Mouse (Mus musculus) embryonic facial prominence, embryonic 10.5 days (tissue): ENCODE measurements around the gene Tnnc1. TPM values are rescaled to one million over a fixed set of nuclear protein-coding genes. Genes with fewer than 3 reads are reported as not detected.
A peak's percentile ranks its signal among the peaks of the same experiment; 100 is the strongest.

ENCODE experiments used
- DNase-seq: peaks from one replicate; pipeline ENCODE4 v3.0.0-alpha.2; 2017; ENCODE audit warnings: low spot score
- H3K27ac ChIP-seq: fragments of 300-500 bp; sonication (generic); replicated peaks from 2 replicates; pipeline ENCODE4 v1.5.1; 2016; ENCODE audit warnings: mild to moderate bottlenecking
- H3K27me3 ChIP-seq: fragments of 300-500 bp; sonication (generic); replicated peaks from 2 replicates; pipeline ENCODE4 v1.6.1; 2016; ENCODE audit warnings: low read depth, mild to moderate bottlenecking; ENCODE audit not compliant: poor library complexity, severe bottlenecking
- H3K36me3 ChIP-seq: fragments of 300-500 bp; sonication (generic); replicated peaks from 2 replicates; pipeline ENCODE4 v1.6.1; 2016; ENCODE audit warnings: mild to moderate bottlenecking, moderate library complexity
- H3K4me1 ChIP-seq: fragments of 300-500 bp; sonication (generic); 2 replicates; pipeline ENCODE4 v1.6.1; 2016
- H3K4me3 ChIP-seq: fragments of 300-500 bp; sonication (generic); 2 replicates; pipeline ENCODE4 v1.5.1; 2016; ENCODE audit warnings: mild to moderate bottlenecking, moderate library complexity
- H3K9me3 ChIP-seq: fragments of 300-500 bp; sonication (generic); 2 replicates; pipeline ENCODE4 v1.6.1; 2016; ENCODE audit warnings: mild to moderate bottlenecking
- WGBS: fragments of 180-500 bp; shearing (Covaris S2); methylation state at CpG from one replicate; pipeline ENCODE4 v1.1.7; 2016; 5-methylcytosine and 5-hydroxymethylcytosine counted together
- polyA plus RNA-seq: library from polyadenylated mRNA; unstranded; fragments of >200 nt; fragmentation: Nextera tagmentation; extraction: Ambion mirVana; gene quantifications from 2 replicates; pipeline ENCODE4 v1.2.1, GENCODE M21; 2016

Gene Tnnc1
- polyA plus RNA-seq, 1 experiment from 2014 or later, result 3.0 TPM

DNA sequence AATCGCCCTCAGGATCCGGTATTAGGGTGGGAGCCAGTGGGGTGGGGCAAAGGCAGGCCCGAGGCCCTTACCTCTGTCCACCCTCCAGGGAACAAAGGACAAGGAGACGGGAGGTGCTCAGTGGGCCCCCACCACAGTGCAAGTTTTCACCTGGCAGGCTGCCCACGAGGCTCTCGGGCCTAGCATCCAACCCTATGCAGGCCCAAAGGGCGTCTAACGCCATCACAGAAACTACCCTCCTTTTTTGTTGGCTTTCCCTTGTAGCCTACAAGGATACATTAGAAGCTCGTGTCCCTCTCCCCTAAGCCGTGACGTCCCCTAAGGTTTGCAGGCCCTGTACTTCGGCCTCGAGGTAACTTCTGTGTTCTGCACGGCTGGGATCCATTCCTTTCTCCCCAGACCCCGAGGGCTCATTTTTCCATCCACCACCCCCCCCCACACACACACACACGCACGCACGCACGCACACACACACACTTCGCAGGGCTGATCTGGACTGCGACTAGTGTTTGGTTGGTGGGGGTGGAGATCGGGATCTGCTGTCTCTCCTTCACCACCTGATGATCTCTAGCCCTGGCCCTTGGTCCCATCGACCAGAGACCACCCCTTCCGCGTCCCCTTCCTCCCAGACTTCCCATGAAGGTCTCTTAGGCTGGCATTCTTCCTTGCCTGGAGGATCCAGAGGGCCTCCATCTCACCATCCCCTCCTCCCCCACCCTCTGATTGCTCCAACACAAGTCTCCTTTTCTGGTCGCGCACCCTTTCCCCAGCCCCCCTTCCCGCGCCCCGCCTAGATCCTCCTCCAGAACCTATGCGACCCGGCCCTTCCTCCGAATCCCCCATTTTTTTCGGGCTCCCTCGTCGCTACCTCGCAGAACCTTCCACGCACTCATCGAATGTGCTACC lies 2.3 kb upstream of the Tnnc1 start:
- Histone ChIP-seq H3K27ac (peak overlapping the region; percentile 97), H3K4me3 (peak overlapping the region; percentile 90), H3K4me1 (peaks cover 28% of the 10 kb centered on the region), H3K36me3 (peaks cover 48% of the 10 kb centered on the region), H3K27me3 (0 out of 2 replicates have a peak, but pooled peaks cover 4% of the 10 kb centered on the region), H3K9me3 (no peaks in the 10 kb centered on the region)
- 3% methylated on average over 39 of the region's 39 CpGs for WGBS
- DNase-seq, result peak; percentile 74

- Histone ChIP-seq H3K9me3 (no peaks in the 10 kb centered on the region), H3K4me1 (peaks cover 28% of the 10 kb centered on the region), H3K27me3 (0 out of 2 replicates have a peak, but pooled peaks cover 4% of the 10 kb centered on the region), H3K36me3 (peaks cover 41% of the 10 kb centered on the region), H3K27ac (peak overlapping the region; percentile 97), H3K4me3 (peak overlapping the region; percentile 90)
- peak; percentile 98 for DNase-seq
- under 1% methylated on average over 48 of the region's 48 CpGs for WGBS
Observed at GRCm38 (mm10) chr14:31206472-31206981, 1.6 kb upstream of the Tnnc1 start.

- peak overlapping the region; percentile 97 for H3K27ac ChIP-seq
- peaks cover 34% of the 10 kb centered on the region for H3K36me3 ChIP-seq
- 0 out of 2 replicates have a peak, but pooled peaks cover 4% of the 10 kb centered on the region for H3K27me3 ChIP-seq
- peak overlapping the region; percentile 90 for H3K4me3 ChIP-seq
- no peak for DNase-seq
- 83% methylated on average over 13 of the region's 13 CpGs for WGBS
- no peaks in the 10 kb centered on the region for H3K9me3 ChIP-seq
- peaks cover 32% of the 10 kb centered on the region for H3K4me1 ChIP-seq
Observed at GRCm38 (mm10) chr14:31207070-31207830, 862 bp upstream of the Tnnc1 start.

- H3K36me3 ChIP-seq, result peaks cover 15% of the 10 kb centered on the region
- no peak overlapping the region for H3K4me3 ChIP-seq
- 0 out of 2 replicates have a peak, but pooled peaks cover 7% of the 10 kb centered on the region for H3K27me3 ChIP-seq
- no peak overlapping the region for H3K27ac ChIP-seq
- peaks cover 37% of the 10 kb centered on the region for H3K4me1 ChIP-seq
- H3K9me3 ChIP-seq, result no peaks in the 10 kb centered on the region
- no peak for DNase-seq
- WGBS, result 78% methylated on average over 4 of the region's 4 CpGs
Observed at GRCm38 (mm10) chr14:31209133-31209557, 1.0 kb downstream of the Tnnc1 start.

- Histone ChIP-seq H3K27ac (no peak overlapping the region), H3K36me3 (no peaks in the 10 kb centered on the region)
- 87% methylated on average over 6 of the region's 6 CpGs for WGBS
Observed at GRCm38 (mm10) chr14:31211854-31212253, 3.7 kb downstream of the Tnnc1 start.

GRCm38 (mm10) chr14:31212499-31212898 lies 4.4 kb downstream of the Tnnc1 start:
- Histone ChIP-seq H3K27me3 (peaks cover 18% of the 10 kb centered on the region; the same call in 1 of the 2 replicates), H3K9me3 (no peaks in the 10 kb centered on the region), H3K4me3 (no peak overlapping the region), H3K36me3 (no peaks in the 10 kb centered on the region), H3K4me1 (peaks cover 28% of the 10 kb centered on the region), H3K27ac (no peak overlapping the region)
- DNase-seq, result no peak
- 86% methylated on average over 3 of the region's 3 CpGs for WGBS

More at GRCm38 (mm10) chr14:31211854-31212253, 3.7 kb downstream of the Tnnc1 start:
- H3K4me3 ChIP-seq, result no peak overlapping the region
- H3K4me1 ChIP-seq, result peaks cover 28% of the 10 kb centered on the region
- H3K27me3 ChIP-seq, result peaks cover 13% of the 10 kb centered on the region; the same call in 1 of the 2 replicates
- H3K9me3 ChIP-seq, result no peaks in the 10 kb centered on the region
- DNase-seq, result no peak

DNA sequence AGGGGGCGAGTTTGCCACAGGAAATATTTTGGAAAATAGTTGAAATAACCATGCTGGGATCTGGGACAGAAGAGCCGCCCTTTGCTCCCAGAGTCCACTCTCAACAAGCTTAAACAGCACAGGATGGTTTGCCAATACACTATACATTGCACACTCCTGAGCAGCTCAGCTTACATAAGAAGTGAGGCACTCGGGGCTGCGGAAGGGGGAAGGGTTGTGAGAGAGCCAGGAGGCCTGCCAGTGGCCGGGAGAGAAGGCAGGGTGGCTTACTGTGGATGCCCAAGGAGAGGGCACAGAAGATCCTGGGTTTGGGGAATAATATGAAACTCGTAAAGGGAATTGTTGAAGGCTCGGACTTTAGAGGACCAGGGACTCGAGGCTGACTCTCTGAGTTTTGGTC lies 5.8 kb downstream of the Tnnc1 start:
- no peaks in the 10 kb centered on the region for H3K9me3 ChIP-seq
- H3K27ac ChIP-seq, result no peak overlapping the region
- no peaks in the 10 kb centered on the region for H3K36me3 ChIP-seq
- no peak for DNase-seq
- peaks cover 16% of the 10 kb centered on the region; the same call in 1 of the 2 replicates for H3K27me3 ChIP-seq
- 68% methylated on average over 8 of the region's 8 CpGs for WGBS
- no peak overlapping the region for H3K4me3 ChIP-seq
- peaks cover 36% of the 10 kb centered on the region for H3K4me1 ChIP-seq

GRCm38 (mm10) chr14:31214684-31215083 lies 6.6 kb downstream of the Tnnc1 start:
- H3K27ac ChIP-seq, result no peak overlapping the region
- H3K27me3 ChIP-seq, result peaks cover 14% of the 10 kb centered on the region; the same call in 1 of the 2 replicates
- no peaks in the 10 kb centered on the region for H3K9me3 ChIP-seq
- no peak for DNase-seq
- peaks cover 36% of the 10 kb centered on the region for H3K4me1 ChIP-seq
- no peak overlapping the region for H3K4me3 ChIP-seq
- 86% methylated on average over 3 of the region's 3 CpGs for WGBS
- H3K36me3 ChIP-seq, result no peaks in the 10 kb centered on the region

GRCm38 (mm10) chr14:31215157-31216002 lies 7.3 kb downstream of the Tnnc1 start:
- H3K9me3 ChIP-seq, result no peaks in the 10 kb centered on the region
- WGBS, result 34% methylated on average over 15 of the region's 15 CpGs
- H3K27me3 ChIP-seq, result peaks cover 14% of the 10 kb centered on the region; the same call in 1 of the 2 replicates
- peak; percentile 74 for DNase-seq
- peaks cover 38% of the 10 kb centered on the region for H3K4me1 ChIP-seq
- no peaks in the 10 kb centered on the region for H3K36me3 ChIP-seq
- H3K4me3 ChIP-seq, result peak overlapping the region; percentile 16; the same call in 1 of the 2 replicates
- 0 out of 2 replicates have a peak overlapping the region, but pooled peaks have one; percentile 8 for H3K27ac ChIP-seq

DNA sequence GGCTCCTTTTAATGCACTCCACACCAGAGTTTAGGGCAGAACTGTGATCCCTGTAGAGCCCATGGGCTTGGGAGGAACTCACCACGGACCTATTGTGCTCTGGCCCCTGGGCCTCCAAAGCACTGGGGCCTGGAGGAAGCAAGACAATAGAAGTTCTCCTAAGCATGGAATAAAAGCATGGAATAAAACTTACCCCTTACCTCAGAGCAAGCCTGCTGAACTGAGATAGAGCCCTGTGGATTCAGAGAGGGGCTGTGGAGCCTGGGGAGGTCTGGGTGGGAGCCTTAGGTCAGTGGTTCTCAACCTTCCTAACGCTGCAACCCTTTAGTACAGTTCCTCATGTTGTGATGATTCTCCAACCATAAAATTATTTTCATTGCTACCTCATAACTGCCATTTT lies 8.7 kb downstream of the Tnnc1 start, which contains the start of gene Nisch:
Nisch (minus strand) TSS at position 101 of the 400 bp plus-strand sequence.
- 67% methylated on average over 2 of the region's 2 CpGs for WGBS
- Histone ChIP-seq H3K9me3 (no peaks in the 10 kb centered on the region), H3K27ac (peak within 1 kb of the TSS; percentile 72), H3K4me1 (peaks cover 50% of the 10 kb centered on the region), H3K36me3 (no peaks in the 10 kb centered on the region), H3K4me3 (peak within 1 kb of the TSS; percentile 31; the same call in 1 of the 2 replicates), H3K27me3 (peaks cover 14% of the 10 kb centered on the region; the same call in 1 of the 2 replicates)
- no peak for DNase-seq

DNA sequence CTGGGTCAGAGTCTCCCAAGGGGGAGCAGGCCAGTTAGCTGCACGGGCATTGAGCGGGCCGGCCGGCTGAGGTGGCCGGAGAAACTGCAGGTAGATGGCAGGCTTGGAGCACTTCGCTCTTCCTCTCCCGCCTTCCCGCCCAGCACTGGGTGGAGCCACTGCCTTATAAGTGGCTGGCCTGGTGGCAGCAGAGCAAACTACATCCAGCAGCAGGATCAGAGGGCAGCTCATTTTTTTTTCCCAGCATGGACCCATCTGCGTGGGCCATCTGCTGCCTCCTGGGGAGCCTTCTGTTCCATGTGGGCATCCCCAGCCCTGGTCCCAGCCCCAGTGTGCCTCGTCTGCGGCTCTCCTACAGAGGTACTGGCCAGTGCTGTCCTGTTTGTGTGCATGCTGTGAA lies 9.6 kb downstream of the Tnnc1 start, which contains the start of gene Sema3g:
Sema3g (plus strand) TSS at position 195 of the 400 bp plus-strand sequence.
- peak; percentile 77 for DNase-seq
- Histone ChIP-seq H3K4me3 (peak within 1 kb of the TSS; percentile 31; the same call in 1 of the 2 replicates), H3K27ac (peak within 1 kb of the TSS; percentile 72), H3K27me3 (peaks cover 13% of the 10 kb centered on the region; the same call in 1 of the 2 replicates), H3K9me3 (no peaks in the 10 kb centered on the region), H3K4me1 (peaks cover 42% of the 10 kb centered on the region), H3K36me3 (no peaks in the 10 kb centered on the region)
- 13% methylated on average over 11 of the region's 11 CpGs for WGBS
